Mouse (Mus musculus) midbrain, embryonic 16.5 days (tissue): ENCODE measurements around the gene Zfp961. TPM values are rescaled to one million over a fixed set of nuclear protein-coding genes. Genes with fewer than 3 reads are reported as not detected.
"Not testable (repeated sequence)": the region's sequence is repeated elsewhere in the genome, so short reads cannot be mapped to it uniquely, and the experiment has no call there.

ENCODE experiments used
- ATAC-seq: fragments of 200-750 bp; cut with Nextera tagmentation; 2 replicates; pipeline ENCODE4 v1.8.0; 2017; ENCODE audit warnings: moderate TSS enrichment
- H3K27ac ChIP-seq: fragments of 300-500 bp; sonication (generic); 2 replicates; pipeline ENCODE4 v1.5.1; 2014; ENCODE audit warnings: mild to moderate bottlenecking, low read length, mixed read lengths
- H3K27me3 ChIP-seq: fragments of 300-500 bp; sonication (generic); 2 replicates; pipeline ENCODE4 v1.6.1; 2014; ENCODE audit warnings: low read depth, low read length, mixed read lengths; ENCODE audit not compliant: control insufficient read depth, insufficient read depth
- H3K36me3 ChIP-seq: fragments of 300-500 bp; sonication (generic); 2 replicates; pipeline ENCODE4 v1.6.1; 2014; ENCODE audit warnings: mild to moderate bottlenecking, low read length, moderate library complexity, mixed read lengths; ENCODE audit not compliant: control insufficient read depth, insufficient read depth
- H3K4me1 ChIP-seq: fragments of 300-500 bp; sonication (generic); 2 replicates; pipeline ENCODE4 v1.6.1; 2014; ENCODE audit warnings: mild to moderate bottlenecking, low read length, mixed read lengths; ENCODE audit not compliant: control insufficient read depth, insufficient read depth
- H3K4me2 ChIP-seq: fragments of 300-500 bp; sonication (generic); 2 replicates; pipeline ENCODE4 v1.6.1; 2014; ENCODE audit warnings: mild to moderate bottlenecking, low read length, mixed read lengths
- H3K4me3 ChIP-seq: fragments of 300-500 bp; sonication (generic); 2 replicates; pipeline ENCODE4 v1.5.1; 2014; ENCODE audit warnings: low read depth, mild to moderate bottlenecking, low read length, moderate library complexity, mixed read lengths
- H3K9ac ChIP-seq: fragments of 300-500 bp; sonication (generic); 2 replicates; pipeline ENCODE4 v1.6.1; 2014; ENCODE audit warnings: low read depth, low read length, mixed read lengths
- H3K9me3 ChIP-seq: fragments of 300-500 bp; sonication (generic); replicated peaks from 2 replicates; pipeline ENCODE4 v1.6.1; 2014; ENCODE audit warnings: mild to moderate bottlenecking, low read length, mixed read lengths; ENCODE audit not compliant: control insufficient read depth, poor library complexity, severe bottlenecking
- WGBS: fragments of 180-500 bp; shearing (Covaris S2); extraction: QIAGEN DNeasy Blood & Tissue Kit; methylation state at CpG from one replicate; pipeline ENCODE4 v1.1.7; 2014; 5-methylcytosine and 5-hydroxymethylcytosine counted together
- polyA plus RNA-seq: library from polyadenylated mRNA; unstranded; fragments of >200 nt; fragmentation: Nextera tagmentation; extraction: Ambion mirVana; gene quantifications from 2 replicates; pipeline ENCODE4 v1.2.1, GENCODE M21; 2015

Zfp961 gene
- polyA plus RNA-seq, 1 experiment from 2014 or later = 17.6 TPM

- no peak overlapping the region for H3K27ac ChIP-seq
- WGBS = 98% methylated on average over 3 of the region's 3 CpGs
Measured at GRCm38 (mm10) chr8:71926551-71926950, 24.3 kb upstream of the Zfp961 start.

GRCm38 (mm10) chr8:71927779-71928178, 23.1 kb upstream of the Zfp961 start:
- H3K9ac ChIP-seq = no peak overlapping the region
- H3K4me2 ChIP-seq = no peak overlapping the region
- peaks cover 20% of the 10 kb centered on the region for H3K36me3 ChIP-seq
- H3K27ac ChIP-seq = no peak overlapping the region
- H3K9me3 ChIP-seq = no peaks in the 10 kb centered on the region
- no peak for ATAC-seq
- peaks cover 9% of the 10 kb centered on the region for H3K4me1 ChIP-seq
- no peaks in the 10 kb centered on the region for H3K27me3 ChIP-seq
- no peak overlapping the region for H3K4me3 ChIP-seq

More at GRCm38 (mm10) chr8:71926551-71926950, 24.3 kb upstream of the Zfp961 start:
- no peaks in the 10 kb centered on the region for H3K9me3 ChIP-seq
- H3K9ac ChIP-seq = no peak overlapping the region
- peaks cover 9% of the 10 kb centered on the region for H3K4me1 ChIP-seq
- H3K36me3 ChIP-seq = peaks cover 19% of the 10 kb centered on the region
- no peak for ATAC-seq
- H3K4me3 ChIP-seq = no peak overlapping the region
- no peak overlapping the region for H3K4me2 ChIP-seq
- no peaks in the 10 kb centered on the region for H3K27me3 ChIP-seq

- H3K36me3 ChIP-seq, H3K4me1 ChIP-seq, H3K27me3 ChIP-seq, H3K9me3 ChIP-seq, H3K9ac ChIP-seq, H3K4me3 ChIP-seq, H3K4me2 ChIP-seq, ATAC-seq, H3K27ac ChIP-seq: not testable (repeated sequence)
- 91% methylated on average over 2 of the region's 2 CpGs for WGBS
Measured at GRCm38 (mm10) chr8:71938037-71938436, 12.8 kb upstream of the Zfp961 start.

- no peaks in the 10 kb centered on the region for H3K36me3 ChIP-seq
- H3K4me1 ChIP-seq = no peaks in the 10 kb centered on the region
- no peak overlapping the region for H3K4me2 ChIP-seq
- no peak overlapping the region for H3K9ac ChIP-seq
- ATAC-seq = no peak
- H3K4me3 ChIP-seq = no peak overlapping the region
- no peaks in the 10 kb centered on the region for H3K9me3 ChIP-seq
- no peaks in the 10 kb centered on the region for H3K27me3 ChIP-seq
- no peak overlapping the region for H3K27ac ChIP-seq
- 83% methylated on average over 2 of the region's 2 CpGs for WGBS
Measured at GRCm38 (mm10) chr8:71940293-71941208, 10.3 kb upstream of the Zfp961 start.

GRCm38 (mm10) chr8:71941776-71942175, 9.1 kb upstream of the Zfp961 start:
- Histone ChIP-seq H3K27me3 (no peaks in the 10 kb centered on the region; the same call in none of the 2 replicates), H3K9ac (no peak overlapping the region), H3K4me3 (no peak overlapping the region), H3K27ac (no peak overlapping the region), H3K4me1 (no peaks in the 10 kb centered on the region), H3K4me2 (no peak overlapping the region), H3K36me3 (no peaks in the 10 kb centered on the region), H3K9me3 (no peaks in the 10 kb centered on the region)
- WGBS = 72% methylated on average over 1 of the region's 1 CpGs
- no peak for ATAC-seq

GRCm38 (mm10) chr8:71948624-71949023, 2.2 kb upstream of the Zfp961 start:
- Histone ChIP-seq H3K9me3 (no peaks in the 10 kb centered on the region), H3K4me1 (peaks cover 17% of the 10 kb centered on the region), H3K36me3 (no peaks in the 10 kb centered on the region), H3K4me3 (no peak overlapping the region), H3K27ac (no peak overlapping the region), H3K27me3 (no peaks in the 10 kb centered on the region; the same call in none of the 2 replicates), H3K4me2 (no peak overlapping the region), H3K9ac (no peak overlapping the region)
- ATAC-seq = no peak
- WGBS = 90% methylated on average over 5 of the region's 5 CpGs

GRCm38 (mm10) chr8:71951436-71952161, 761 bp downstream of the Zfp961 start:
- peak overlapping the region; percentile 33; the same call in 1 of the 2 replicates for H3K27ac ChIP-seq
- H3K4me3 ChIP-seq = peak overlapping the region; percentile 85
- peak overlapping the region; percentile 83 for H3K9ac ChIP-seq
- peaks cover 2% of the 10 kb centered on the region for H3K9me3 ChIP-seq
- WGBS = 43% methylated on average over 13 of the region's 14 CpGs
- peaks cover 4% of the 10 kb centered on the region; the same call in 1 of the 2 replicates for H3K36me3 ChIP-seq
- H3K4me1 ChIP-seq = peaks cover 17% of the 10 kb centered on the region
- H3K27me3 ChIP-seq = no peaks in the 10 kb centered on the region; the same call in 1 of the 2 replicates
- ATAC-seq = no peak
- H3K4me2 ChIP-seq = peak overlapping the region; percentile 60

GRCm38 (mm10) chr8:71952489-71952888, 1.7 kb downstream of the Zfp961 start:
- Histone ChIP-seq H3K4me3 (no peak overlapping the region), H3K36me3 (peaks cover 4% of the 10 kb centered on the region; the same call in 1 of the 2 replicates), H3K27me3 (no peaks in the 10 kb centered on the region), H3K4me1 (peaks cover 17% of the 10 kb centered on the region), H3K9ac (no peak overlapping the region), H3K4me2 (no peak overlapping the region), H3K27ac (no peak overlapping the region), H3K9me3 (peaks cover 2% of the 10 kb centered on the region)
- WGBS = 97% methylated on average over 1 of the region's 1 CpGs
- ATAC-seq = no peak
